ENCODE assay signal across 21 mouse cellular contexts in the genomic region with DNA sequence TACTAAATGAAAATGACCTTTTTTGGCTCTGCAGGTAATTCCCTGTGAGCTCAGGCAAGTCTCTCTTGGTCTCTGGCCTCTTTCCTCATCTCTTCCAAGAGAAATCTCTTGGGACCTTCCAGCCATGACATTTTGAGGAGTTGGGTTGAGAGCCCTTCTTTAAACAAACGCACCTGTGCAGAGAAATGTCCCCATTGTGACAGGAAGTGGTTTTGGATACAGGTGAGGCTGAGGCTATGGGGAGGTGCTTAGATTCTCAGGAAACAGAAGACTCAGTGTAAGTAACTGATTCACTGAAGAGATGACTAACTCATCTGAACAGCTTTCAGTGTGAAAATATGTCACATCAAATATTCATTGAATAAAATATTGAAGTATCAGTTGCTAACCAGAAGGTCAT.
DNase-seq lines count a peak whose midpoint lies in the region; ATAC-seq lines count a peak whose summit lies in the region.
"Had no signal": no experiment of that assay in that cellular context is flagged by ENCODE, and none has a peak within 500 bp of the region (broad histone marks: within the 10 kb centered on the region; RNA-seq: fewer than 3 reads in every experiment).

No protein-coding gene starts in this region.

- no peaks in the 10 kb centered on the region for H3K27me3 ChIP-seq in hindbrain, embryonic 10.5 days (ENCODE audit: insufficient read depth, poor library complexity, severe bottlenecking)
- H3K27me3 ChIP-seq: forebrain, embryonic 13.5 days; heart, embryonic 13.5 days; hindbrain, embryonic 13.5 days had no signal

- no peaks in the 10 kb centered on the region for H3K9me3 ChIP-seq in hindbrain, embryonic 10.5 days
- H3K9me3 ChIP-seq: forebrain, embryonic 10.5 days; forebrain, embryonic 13.5 days; heart, embryonic 10.5 days; heart, embryonic 13.5 days; hindbrain, embryonic 13.5 days had no signal

- peaks cover 13% of the 10 kb centered on the region for H3K4me1 ChIP-seq in hindbrain, embryonic 10.5 days (replicated peaks)

- no peaks in the 10 kb centered on the region for H3K36me3 ChIP-seq in hindbrain, embryonic 10.5 days
- H3K36me3 ChIP-seq: forebrain, embryonic 10.5 days had no signal

- no peak overlapping the region for H3K27ac ChIP-seq in hindbrain, embryonic 10.5 days
- H3K27ac ChIP-seq: forebrain, embryonic 10.5 days; forebrain, embryonic 13.5 days; heart, adult 2 months; heart, embryonic 10.5 days; heart, embryonic 13.5 days; hindbrain, embryonic 13.5 days had no signal

- intact Hi-C loops in heart, postnatal 10 days (cut with DNase I) = no loop called here

- ATAC-seq in CD4-positive, CD25-positive, alpha-beta regulatory T cell, adult 4 months = no peak
- ATAC-seq: activated CD4-positive, CD25-positive, alpha-beta regulatory T cell, adult 4 months; forebrain, embryonic 13.5 days; forebrain, embryonic 16.5 days; hindbrain, embryonic 16.5 days had no signal

- H3K4me3 ChIP-seq in hindbrain, embryonic 10.5 days = no peak overlapping the region
- H3K4me3 ChIP-seq: forebrain, embryonic 10.5 days; forebrain, embryonic 13.5 days; heart, adult 2 months; heart, embryonic 10.5 days; heart, embryonic 13.5 days; hindbrain, embryonic 13.5 days had no signal

- WGBS in hindbrain, embryonic 10.5 days = 85% methylated on average over 1 of the region's 1 CpGs

- DNase-seq in CD4-positive, CD25-positive, alpha-beta regulatory T cell, adult 2 months (ENCODE audit: low read depth, low spot score) = peak; percentile 15
- peak; percentile 11 for DNase-seq in T-cell, adult 2 months (ENCODE audit: low spot score)
- DNase-seq in thymus, postnatal 10 days (ENCODE audit: low spot score in 2 of 2) = peak; percentile 30 to 31
- peak; percentile 21 to 48 for DNase-seq in thymus, postnatal 36 days
- DNase-seq in heart, postnatal 10 days = no peak
- DNase-seq in hindbrain, embryonic 10.5 days (ENCODE audit: low spot score) = no peak
- DNase-seq: adrenal gland, adult 8-10 months; adrenal gland, postnatal 25 days; cerebellum, postnatal 10 days; gastrocnemius, postnatal 10 days; gastrocnemius, postnatal 36 days; heart, adult 2 months had no signal

Comparison
In these comparisons a context has a peak if more than half of its experiments do, and no peak if none do; other contexts are left out.
1. DNase-seq: peak in CD4-positive, CD25-positive, alpha-beta regulatory T cell, adult 2 months (single experiment), T-cell, adult 2 months (single experiment), thymus, postnatal 10 days (2 of 2) and thymus, postnatal 36 days (2 of 2); none in heart, postnatal 10 days (0 of 2) and hindbrain, embryonic 10.5 days (single experiment).